Mouse (Mus musculus): Measurements from ENCODE around the gene Rmi2. TPM values are rescaled to one million over a fixed set of nuclear protein-coding genes. Genes with fewer than 3 reads are reported as not detected.

Rmi2 gene
- total and polyA plus RNA-seq, 3 experiments = 5.7 to 9.5 (median 8.3) TPM

- no peaks in the 10 kb centered on the region for H3K4me1 ChIP-seq (ENCODE audit: insufficient read depth, low read depth, low read length)
- TF ChIP-seq GATA2 (IDR thresholded peaks at IDR 0.05; ENCODE audit: borderline replicate concordance, low read depth, low read length) = no peak
- TF ChIP-seq TAL1 (conservative IDR thresholded peaks at IDR 0.05; ENCODE audit: low read depth, low read length) = no peak
- TF ChIP-seq POLR2AphosphoS5 (IDR thresholded peaks at IDR 0.05; ENCODE audit: insufficient replicate concordance, low read depth, low read length) = no peak
- no peak for TF ChIP-seq GATA1 (IDR thresholded peaks at IDR 0.05; ENCODE audit: borderline replicate concordance, low read length)
- TF ChIP-seq CTCF (IDR thresholded peaks at IDR 0.05; ENCODE audit: low read depth, low read length) = no peak
- H3K36me3 ChIP-seq (replicated peaks) = no peaks in the 10 kb centered on the region
- ATAC-seq (ENCODE audit: extremely low read depth, insufficient number of reproducible peaks, low FRiP score, poor library complexity, severe bottlenecking) (no peak), DNase-seq (ENCODE audit: low spot score) (no peak)
- H3K27me3 ChIP-seq (ENCODE audit: insufficient read depth, low read length) = peaks cover 12% of the 10 kb centered on the region
- H3K9me3 ChIP-seq (replicated peaks) = no peaks in the 10 kb centered on the region; the same call in 1 of the 2 replicates
- H3K4me3 ChIP-seq (ENCODE audit: low read depth, low read length) = no peak overlapping the region
Observed at GRCm38 (mm10) chr16:10897372-10897771, 62.5 kb downstream of the Rmi2 start.

GRCm38 (mm10) chr16:10900736-10901135 lies 65.9 kb downstream of the Rmi2 start:
- peaks cover 11% of the 10 kb centered on the region for H3K27me3 ChIP-seq (ENCODE audit: insufficient read depth, low read length)
- no peaks in the 10 kb centered on the region for H3K36me3 ChIP-seq (replicated peaks)
- ATAC-seq (ENCODE audit: extremely low read depth, insufficient number of reproducible peaks, low FRiP score, poor library complexity, severe bottlenecking) (no peak), DNase-seq (ENCODE audit: low spot score) (no peak)
- H3K9me3 ChIP-seq (replicated peaks) = no peaks in the 10 kb centered on the region; the same call in 1 of the 2 replicates
- TF ChIP-seq GATA1 (IDR thresholded peaks at IDR 0.05; ENCODE audit: borderline replicate concordance, low read length) = no peak
- TF ChIP-seq TAL1 (conservative IDR thresholded peaks at IDR 0.05; ENCODE audit: low read depth, low read length) = no peak
- TF ChIP-seq GATA2 (IDR thresholded peaks at IDR 0.05; ENCODE audit: borderline replicate concordance, low read depth, low read length) = no peak
- H3K4me3 ChIP-seq (ENCODE audit: low read depth, low read length) = no peak overlapping the region
- H3K4me1 ChIP-seq (ENCODE audit: insufficient read depth, low read depth, low read length) = no peaks in the 10 kb centered on the region

DNA sequence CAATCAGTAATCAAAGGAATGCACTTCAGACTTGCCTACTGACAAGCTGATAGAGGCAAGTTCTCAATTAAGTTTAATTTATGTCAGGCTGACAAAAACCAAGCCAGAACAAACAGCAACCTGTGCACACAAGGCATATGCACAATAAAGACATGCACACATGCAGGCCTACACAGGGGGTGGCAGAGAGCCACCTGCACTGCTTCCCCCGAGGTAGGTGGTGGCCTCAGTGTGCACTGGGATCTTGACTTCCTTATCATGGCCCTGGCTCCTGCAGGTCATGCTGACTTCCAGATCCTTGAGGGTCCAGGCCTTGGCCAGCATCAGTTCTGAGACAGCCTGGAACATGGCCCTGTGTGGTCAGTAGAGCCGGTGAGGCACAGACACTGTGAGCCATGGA lies 67.1 kb downstream of the Rmi2 start:
- Histone ChIP-seq H3K36me3 (replicated peaks) (no peaks in the 10 kb centered on the region), H3K4me1 (ENCODE audit: insufficient read depth, low read depth, low read length) (no peaks in the 10 kb centered on the region), H3K9me3 (replicated peaks) (no peaks in the 10 kb centered on the region), H3K4me3 (ENCODE audit: low read depth, low read length) (no peak overlapping the region), H3K27me3 (ENCODE audit: insufficient read depth, low read length) (peaks cover 11% of the 10 kb centered on the region)
- TF ChIP-seq GATA1 (IDR thresholded peaks at IDR 0.05; ENCODE audit: borderline replicate concordance, low read length) (no peak), GATA2 (IDR thresholded peaks at IDR 0.05; ENCODE audit: borderline replicate concordance, low read depth, low read length) (no peak), TAL1 (conservative IDR thresholded peaks at IDR 0.05; ENCODE audit: low read depth, low read length) (no peak), CTCF (IDR thresholded peaks at IDR 0.05; ENCODE audit: low read depth, low read length) (no peak)
- ATAC-seq (ENCODE audit: extremely low read depth, insufficient number of reproducible peaks, low FRiP score, poor library complexity, severe bottlenecking) (no peak), DNase-seq (ENCODE audit: low spot score) (no peak)

DNA sequence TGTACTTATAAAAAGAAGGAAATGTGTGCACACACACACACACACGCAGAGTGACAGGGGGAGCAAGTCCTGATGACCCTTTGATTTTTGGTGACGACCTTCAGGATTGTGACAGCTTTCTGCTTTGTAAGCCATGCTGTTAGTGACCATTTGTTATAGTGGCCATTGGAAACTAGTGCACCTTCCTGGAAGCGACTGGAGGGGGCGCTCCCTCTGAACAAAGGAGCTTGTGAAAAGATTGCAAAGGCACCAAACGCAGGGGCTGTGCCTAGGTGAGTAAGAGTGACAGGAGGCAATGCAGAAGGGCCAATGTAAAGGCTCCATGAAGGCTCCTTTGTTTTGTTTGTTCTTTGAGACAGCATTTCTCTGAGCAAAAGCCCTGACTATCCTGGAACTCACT lies 68.0 kb downstream of the Rmi2 start:
- Histone ChIP-seq H3K9me3 (replicated peaks) (no peaks in the 10 kb centered on the region), H3K4me3 (ENCODE audit: low read depth, low read length) (no peak overlapping the region), H3K27me3 (ENCODE audit: insufficient read depth, low read length) (peaks cover 11% of the 10 kb centered on the region), H3K36me3 (replicated peaks) (no peaks in the 10 kb centered on the region), H3K4me1 (ENCODE audit: insufficient read depth, low read depth, low read length) (no peaks in the 10 kb centered on the region)
- ATAC-seq (ENCODE audit: extremely low read depth, insufficient number of reproducible peaks, low FRiP score, poor library complexity, severe bottlenecking) = no peak
- DNase-seq (ENCODE audit: low spot score) = no peak
- TF ChIP-seq CTCF (IDR thresholded peaks at IDR 0.05; ENCODE audit: low read depth, low read length) (no peak), POLR2AphosphoS5 (IDR thresholded peaks at IDR 0.05; ENCODE audit: insufficient replicate concordance, low read depth, low read length) (no peak), GATA1 (IDR thresholded peaks at IDR 0.05; ENCODE audit: borderline replicate concordance, low read length) (no peak), GATA2 (IDR thresholded peaks at IDR 0.05; ENCODE audit: borderline replicate concordance, low read depth, low read length) (no peak), TAL1 (conservative IDR thresholded peaks at IDR 0.05; ENCODE audit: low read depth, low read length) (no peak)

DNA sequence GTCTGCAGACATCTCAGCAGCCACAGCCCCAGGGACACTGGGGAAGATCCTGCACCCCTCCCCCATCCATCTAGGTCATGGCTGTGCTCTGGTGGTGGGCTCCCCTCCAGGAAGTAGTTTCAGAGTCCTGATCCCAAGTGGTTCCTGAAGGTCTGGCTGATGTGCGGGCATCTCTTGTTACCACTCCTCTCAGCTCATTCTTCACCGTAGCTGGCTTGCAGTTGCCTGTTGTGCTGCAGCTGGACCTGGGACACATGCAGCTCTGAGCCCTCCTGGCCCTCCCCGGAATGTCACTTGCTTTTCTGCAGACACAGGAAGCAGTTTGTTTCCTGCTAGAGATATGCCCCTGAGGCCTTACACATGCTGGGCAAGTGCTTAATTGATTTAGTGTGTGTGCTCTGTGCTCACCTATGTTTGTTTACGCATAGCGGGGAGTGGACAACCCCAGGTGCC lies 70.8 kb downstream of the Rmi2 start:
- H3K4me3 ChIP-seq (ENCODE audit: low read depth, low read length) = no peak overlapping the region
- H3K9me3 ChIP-seq (replicated peaks) = no peaks in the 10 kb centered on the region
- H3K4me1 ChIP-seq (ENCODE audit: insufficient read depth, low read depth, low read length) = no peaks in the 10 kb centered on the region; the same call in 1 of the 2 replicates
- ATAC-seq (ENCODE audit: extremely low read depth, insufficient number of reproducible peaks, low FRiP score, poor library complexity, severe bottlenecking) (no peak), DNase-seq (ENCODE audit: low spot score) (no peak)
- peaks cover 14% of the 10 kb centered on the region for H3K27me3 ChIP-seq (ENCODE audit: insufficient read depth, low read length)
- no peak for TF ChIP-seq TAL1 (conservative IDR thresholded peaks at IDR 0.05; ENCODE audit: low read depth, low read length)
- TF ChIP-seq CTCF (IDR thresholded peaks at IDR 0.05; ENCODE audit: low read depth, low read length) = no peak
- TF ChIP-seq GATA2 (IDR thresholded peaks at IDR 0.05; ENCODE audit: borderline replicate concordance, low read depth, low read length) = no peak
- TF ChIP-seq GATA1 (IDR thresholded peaks at IDR 0.05; ENCODE audit: borderline replicate concordance, low read length) = no peak
- no peak for TF ChIP-seq POLR2AphosphoS5 (IDR thresholded peaks at IDR 0.05; ENCODE audit: insufficient replicate concordance, low read depth, low read length)
- H3K36me3 ChIP-seq (replicated peaks) = no peaks in the 10 kb centered on the region

DNA sequence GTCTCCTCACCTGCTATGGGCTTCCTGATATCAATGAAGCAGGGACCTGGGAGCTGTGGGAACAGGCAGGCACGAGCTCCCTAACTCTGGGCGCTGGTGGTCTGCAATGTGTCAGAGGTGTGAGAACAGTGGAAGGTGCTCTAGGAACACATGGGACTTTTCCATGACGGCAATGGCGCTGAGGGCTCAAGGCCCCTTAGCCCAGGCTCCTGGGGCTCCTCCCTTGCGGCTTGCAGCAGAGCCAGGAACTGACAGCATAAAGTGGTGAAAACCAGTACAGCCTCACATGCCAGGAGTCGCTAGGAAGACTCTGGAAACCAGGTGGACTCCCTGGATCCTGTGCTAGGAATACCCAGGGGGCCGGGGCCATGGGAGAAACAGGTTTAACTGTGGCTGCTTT lies 75.7 kb downstream of the Rmi2 start:
- ATAC-seq (ENCODE audit: extremely low read depth, insufficient number of reproducible peaks, low FRiP score, poor library complexity, severe bottlenecking) = no peak
- no peaks in the 10 kb centered on the region for H3K9me3 ChIP-seq (replicated peaks)
- no peak for TF ChIP-seq CTCF (IDR thresholded peaks at IDR 0.05; ENCODE audit: low read depth, low read length)
- TF ChIP-seq TAL1 (conservative IDR thresholded peaks at IDR 0.05; ENCODE audit: low read depth, low read length) = no peak
- no peak for TF ChIP-seq GATA2 (IDR thresholded peaks at IDR 0.05; ENCODE audit: borderline replicate concordance, low read depth, low read length)
- TF ChIP-seq GATA1 (IDR thresholded peaks at IDR 0.05; ENCODE audit: borderline replicate concordance, low read length) = no peak
- TF ChIP-seq POLR2AphosphoS5 (IDR thresholded peaks at IDR 0.05; ENCODE audit: insufficient replicate concordance, low read depth, low read length) = no peak
- H3K4me3 ChIP-seq (ENCODE audit: low read depth, low read length) = no peak overlapping the region
- no peak for DNase-seq (ENCODE audit: low spot score)
- no peaks in the 10 kb centered on the region; the same call in 1 of the 2 replicates for H3K4me1 ChIP-seq (ENCODE audit: insufficient read depth, low read depth, low read length)
- peaks cover 14% of the 10 kb centered on the region for H3K27me3 ChIP-seq (ENCODE audit: insufficient read depth, low read length)
- no peaks in the 10 kb centered on the region for H3K36me3 ChIP-seq (replicated peaks)
